Mouse (Mus musculus) liver, postnatal 0 days (tissue): ENCODE results near the gene 1110051M20Rik. TPM values are rescaled to one million over a fixed set of nuclear protein-coding genes. Genes with fewer than 3 reads are reported as not detected.
"Not testable (repeated sequence)": the region's sequence is repeated elsewhere in the genome, so short reads cannot be mapped to it uniquely, and the experiment has no call there.

ENCODE experiments used
- ATAC-seq: fragments of 200-750 bp; cut with Nextera tagmentation; 2 replicates; pipeline ENCODE4 v1.8.0; 2017; ENCODE audit warnings: mild to moderate bottlenecking, moderate library complexity
- DNase-seq: peaks from one replicate; pipeline ENCODE4 v3.0.0-alpha.2; 2016
- H3K27ac ChIP-seq: fragments of 300-500 bp; sonication (generic); 2 replicates; pipeline ENCODE4 v1.5.1; 2014; ENCODE audit warnings: antibody characterized with exemption, moderate library complexity, mild to moderate bottlenecking, low read depth
- H3K27me3 ChIP-seq: fragments of 300-500 bp; sonication (generic); 2 replicates; pipeline ENCODE4 v1.6.1; 2014; ENCODE audit warnings: low read length, control low read depth, mixed read lengths; ENCODE audit not compliant: insufficient read depth
- H3K36me3 ChIP-seq: fragments of 300-500 bp; sonication (generic); replicated peaks from 2 replicates; pipeline ENCODE4 v1.6.1; 2014; ENCODE audit warnings: mild to moderate bottlenecking, control low read depth, low read length, moderate library complexity, mixed read lengths; ENCODE audit not compliant: insufficient read depth
- H3K4me1 ChIP-seq: fragments of 300-500 bp; sonication (generic); 2 replicates; pipeline ENCODE4 v1.6.1; 2014; ENCODE audit warnings: antibody characterized with exemption, mild to moderate bottlenecking, control low read depth; ENCODE audit not compliant: insufficient read depth
- H3K4me2 ChIP-seq: fragments of 300-500 bp; sonication (generic); 2 replicates; pipeline ENCODE4 v1.6.1; 2014; ENCODE audit warnings: low read depth, mild to moderate bottlenecking, low read length, moderate library complexity, mixed read lengths
- H3K4me3 ChIP-seq: fragments of 300-500 bp; sonication (generic); 2 replicates; pipeline ENCODE4 v1.5.1; 2014; ENCODE audit warnings: low read depth, low read length
- H3K9ac ChIP-seq: fragments of 300-500 bp; sonication (generic); replicated peaks from 2 replicates; pipeline ENCODE4 v1.6.1; 2014; ENCODE audit warnings: mild to moderate bottlenecking, moderate library complexity
- H3K9me3 ChIP-seq: fragments of 300-500 bp; sonication (generic); 2 replicates; pipeline ENCODE4 v1.6.1; 2016; ENCODE audit warnings: mild to moderate bottlenecking, control low read depth, low read length, mixed read lengths
- CTCF ChIP-seq: sonication (generic); IDR thresholded peaks from 2 replicates; pipeline ENCODE4 v1.5.1; 2016; ENCODE audit warnings: antibody characterized with exemption, low read depth
- EP300 ChIP-seq: IDR thresholded peaks from 2 replicates; pipeline ENCODE4 v1.6.1; 2016; ENCODE audit warnings: antibody characterized with exemption, low read depth, mild to moderate bottlenecking
- WGBS: fragments of 180-500 bp; shearing (Covaris S2); extraction: QIAGEN DNeasy Blood & Tissue Kit; methylation state at CpG from one replicate; pipeline ENCODE4 v1.1.7; 2014; ENCODE audit not compliant: insufficient replicate concordance; 5-methylcytosine and 5-hydroxymethylcytosine counted together
- polyA plus RNA-seq: library from polyadenylated mRNA; unstranded; fragments of >200 nt; fragmentation: Nextera tagmentation; extraction: Ambion mirVana; gene quantifications from 2 replicates; pipeline ENCODE4 v1.2.1, GENCODE M21; 2015

1110051M20Rik gene
- 4.1 and 5.5 TPM in 2 replicates for polyA plus RNA-seq

- no peaks in the 10 kb centered on the region for H3K9me3 ChIP-seq
- peak; percentile 97 for ATAC-seq
- 3% methylated on average over 19 of the region's 19 CpGs for WGBS
- peak; percentile 87 for DNase-seq
- H3K4me3 ChIP-seq, result peak within 1 kb of the TSS; percentile 59
- peak within 1 kb of the TSS; percentile 26; the same call in 1 of the 2 replicates for H3K9ac ChIP-seq
- no peak within 1 kb of the TSS for H3K27ac ChIP-seq
- H3K27me3 ChIP-seq, result no peaks in the 10 kb centered on the region
- H3K4me1 ChIP-seq, result peaks cover 6% of the 10 kb centered on the region
- TF ChIP-seq EP300 (no peak), CTCF (no peak)
- no peaks in the 10 kb centered on the region for H3K36me3 ChIP-seq
- H3K4me2 ChIP-seq, result peak within 1 kb of the TSS; percentile 79
Observed at GRCm38 (mm10) chr2:91444286-91444892, at the start of gene 1110051M20Rik. TSS of gene 1110051M20Rik (minus strand) at chr2:91444704.

GRCm38 (mm10) chr2:91493981-91494380 is 49.5 kb upstream of the 1110051M20Rik start:
- no peak for ATAC-seq

GRCm38 (mm10) chr2:91492071-91492635 is 47.6 kb upstream of the 1110051M20Rik start:
- ATAC-seq (no peak), DNase-seq (no peak)
- H3K27me3 ChIP-seq, result no peaks in the 10 kb centered on the region
- no peaks in the 10 kb centered on the region for H3K4me1 ChIP-seq
- H3K9me3 ChIP-seq, result no peaks in the 10 kb centered on the region
- WGBS, result 88% methylated on average over 12 of the region's 12 CpGs
- TF ChIP-seq EP300, result no peak
- no peak for TF ChIP-seq CTCF
- H3K9ac ChIP-seq, result no peak overlapping the region
- H3K36me3 ChIP-seq, result peaks cover 45% of the 10 kb centered on the region
- no peak overlapping the region for H3K4me2 ChIP-seq
- no peak overlapping the region for H3K4me3 ChIP-seq
- no peak overlapping the region for H3K27ac ChIP-seq

More at GRCm38 (mm10) chr2:91493981-91494380, 49.5 kb upstream of the 1110051M20Rik start:
- TF ChIP-seq EP300 (no peak), CTCF (no peak)
- H3K27ac ChIP-seq, result no peak overlapping the region
- H3K27me3 ChIP-seq, result no peaks in the 10 kb centered on the region
- no peak for DNase-seq
- no peaks in the 10 kb centered on the region for H3K9me3 ChIP-seq
- H3K4me2 ChIP-seq, result no peak overlapping the region
- no peaks in the 10 kb centered on the region for H3K4me1 ChIP-seq
- 89% methylated on average over 9 of the region's 9 CpGs for WGBS
- no peak overlapping the region for H3K9ac ChIP-seq
- H3K36me3 ChIP-seq, result peaks cover 40% of the 10 kb centered on the region
- H3K4me3 ChIP-seq, result no peak overlapping the region

DNA sequence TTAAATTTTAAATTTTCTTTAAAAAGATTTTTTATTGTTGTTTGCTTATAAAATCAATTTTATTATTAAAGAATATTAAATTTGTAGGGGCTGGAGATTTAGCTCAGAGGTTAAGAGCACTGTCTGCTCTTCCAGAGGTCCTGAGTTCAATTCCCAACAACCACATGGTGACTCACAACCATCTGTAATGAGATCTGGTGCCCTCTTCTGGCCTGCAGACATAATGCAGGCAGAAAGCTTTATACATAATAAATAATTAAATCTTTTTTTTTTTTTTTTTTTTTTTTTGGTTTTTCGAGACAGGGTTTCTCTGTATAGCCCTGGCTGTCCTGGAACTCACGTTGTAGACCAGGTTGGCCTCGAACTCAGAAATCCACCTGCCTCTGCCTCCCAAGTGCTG is 42.8 kb upstream of the 1110051M20Rik start:
- peaks cover 36% of the 10 kb centered on the region for H3K36me3 ChIP-seq
- WGBS, result 38% methylated on average over 3 of the region's 3 CpGs

GRCm38 (mm10) chr2:91485256-91485655 is 40.8 kb upstream of the 1110051M20Rik start:
- 53% methylated on average over 6 of the region's 6 CpGs for WGBS
- Histone ChIP-seq H3K4me3 (no peak overlapping the region), H3K9ac (no peak overlapping the region), H3K27me3 (no peaks in the 10 kb centered on the region), H3K27ac (peak overlapping the region; percentile 48), H3K9me3 (no peaks in the 10 kb centered on the region), H3K4me1 (no peaks in the 10 kb centered on the region), H3K4me2 (no peak overlapping the region), H3K36me3 (peaks cover 28% of the 10 kb centered on the region)
- peak; percentile 45; the same call in 1 of the 2 replicates for ATAC-seq
- TF ChIP-seq CTCF (no peak), EP300 (no peak)
- no peak for DNase-seq

More for the DNA sequence above, 42.8 kb upstream of the 1110051M20Rik start:
- H3K9me3 ChIP-seq, ATAC-seq, H3K9ac ChIP-seq, H3K4me2 ChIP-seq, H3K4me1 ChIP-seq, DNase-seq, H3K27me3 ChIP-seq, H3K27ac ChIP-seq, H3K4me3 ChIP-seq: not testable (repeated sequence)
- TF ChIP-seq CTCF, result peak; percentile 53

DNA sequence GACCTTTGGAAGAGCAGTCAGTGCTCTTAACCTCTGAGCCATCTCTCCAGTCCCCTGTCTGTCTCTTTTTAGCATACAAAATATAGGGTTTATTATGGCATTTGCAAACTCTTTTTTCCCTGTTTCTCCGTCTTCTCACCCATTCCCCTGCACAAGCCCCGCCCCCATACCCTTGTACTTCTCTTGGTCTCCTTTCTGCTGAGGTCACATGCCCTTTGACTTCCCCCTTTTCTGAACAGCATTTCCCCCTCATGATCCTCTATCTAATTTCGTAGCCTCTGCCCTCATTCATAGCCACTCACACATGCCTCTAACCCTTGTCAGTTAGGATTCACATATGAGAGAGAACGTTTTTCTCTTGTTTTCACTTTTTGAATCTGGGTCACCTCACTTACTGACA is 40.2 kb upstream of the 1110051M20Rik start:
- Histone ChIP-seq H3K9me3 (no peaks in the 10 kb centered on the region), H3K4me1 (no peaks in the 10 kb centered on the region), H3K4me2 (no peak overlapping the region), H3K36me3 (peaks cover 24% of the 10 kb centered on the region), H3K27ac (peak overlapping the region; percentile 48; the same call in 1 of the 2 replicates), H3K4me3 (no peak overlapping the region), H3K9ac (no peak overlapping the region), H3K27me3 (no peaks in the 10 kb centered on the region)
- ATAC-seq, result peak; percentile 29; the same call in 1 of the 2 replicates
- no peak for DNase-seq
- TF ChIP-seq CTCF, result no peak
- TF ChIP-seq EP300, result no peak
- 44% methylated on average over 4 of the region's 4 CpGs for WGBS
